Mouse (Mus musculus): ENCODE data around the gene Zscan20. TPM values are rescaled to one million over a fixed set of nuclear protein-coding genes. Genes with fewer than 3 reads are reported as not detected.

Zscan20 gene
- 1.5 and 3.0 TPM in 2 replicates for total RNA-seq (2015)
- 2.9 and 3.3 TPM in 2 replicates for total RNA-seq (2017)

DNA sequence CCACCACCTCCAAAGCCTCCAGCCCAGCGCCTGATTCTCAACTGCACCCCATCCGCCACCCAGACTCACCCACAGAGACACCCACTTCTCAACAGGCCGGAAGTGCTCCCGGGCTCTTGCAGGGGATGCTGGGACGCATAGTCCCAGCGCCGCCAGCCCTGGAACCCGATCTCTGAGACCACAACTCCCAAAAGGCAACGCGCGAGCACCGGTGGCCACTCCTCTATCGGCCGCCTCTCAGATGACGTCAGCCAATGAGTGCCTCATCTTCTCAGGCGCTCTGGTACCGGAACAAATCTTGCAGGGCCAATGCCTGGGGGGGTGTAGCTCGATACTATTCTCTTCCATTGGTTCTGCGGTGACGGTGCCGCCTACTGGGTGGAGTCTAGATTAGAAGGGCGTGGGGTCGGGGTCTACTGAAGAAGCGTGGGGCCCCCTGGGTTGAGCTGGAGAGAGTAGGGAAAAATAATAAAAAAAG is at the start of gene Zscan20:
Gene Zscan20, minus strand, starts transcription at position 174 of the 478 bp plus-strand sequence.
- peak; percentile 97 for ATAC-seq (ENCODE audit: poor library complexity, severe bottlenecking)

DNA sequence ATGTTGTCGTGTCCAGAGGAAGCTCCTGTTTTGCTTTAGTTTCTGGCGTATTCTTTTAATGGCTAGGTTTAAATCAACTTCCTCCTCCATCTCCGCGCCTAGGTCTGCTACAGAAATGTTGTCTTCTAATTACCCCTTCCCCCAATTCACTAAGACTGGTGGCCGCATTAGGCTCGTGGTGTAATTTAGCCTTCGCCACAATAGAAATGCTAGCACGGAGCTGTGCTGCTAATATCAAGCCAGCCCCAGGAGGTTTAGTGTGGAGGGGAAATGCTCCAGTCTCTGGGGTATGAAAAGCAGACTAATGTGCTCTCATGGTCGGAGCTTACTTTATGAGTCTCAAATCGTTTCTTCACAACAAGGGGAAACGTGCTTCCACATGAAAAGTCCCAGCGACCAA is 45.5 kb upstream of the Zscan20 start:
- peak; percentile 20 for ATAC-seq (ENCODE audit: poor library complexity, severe bottlenecking)

DNA sequence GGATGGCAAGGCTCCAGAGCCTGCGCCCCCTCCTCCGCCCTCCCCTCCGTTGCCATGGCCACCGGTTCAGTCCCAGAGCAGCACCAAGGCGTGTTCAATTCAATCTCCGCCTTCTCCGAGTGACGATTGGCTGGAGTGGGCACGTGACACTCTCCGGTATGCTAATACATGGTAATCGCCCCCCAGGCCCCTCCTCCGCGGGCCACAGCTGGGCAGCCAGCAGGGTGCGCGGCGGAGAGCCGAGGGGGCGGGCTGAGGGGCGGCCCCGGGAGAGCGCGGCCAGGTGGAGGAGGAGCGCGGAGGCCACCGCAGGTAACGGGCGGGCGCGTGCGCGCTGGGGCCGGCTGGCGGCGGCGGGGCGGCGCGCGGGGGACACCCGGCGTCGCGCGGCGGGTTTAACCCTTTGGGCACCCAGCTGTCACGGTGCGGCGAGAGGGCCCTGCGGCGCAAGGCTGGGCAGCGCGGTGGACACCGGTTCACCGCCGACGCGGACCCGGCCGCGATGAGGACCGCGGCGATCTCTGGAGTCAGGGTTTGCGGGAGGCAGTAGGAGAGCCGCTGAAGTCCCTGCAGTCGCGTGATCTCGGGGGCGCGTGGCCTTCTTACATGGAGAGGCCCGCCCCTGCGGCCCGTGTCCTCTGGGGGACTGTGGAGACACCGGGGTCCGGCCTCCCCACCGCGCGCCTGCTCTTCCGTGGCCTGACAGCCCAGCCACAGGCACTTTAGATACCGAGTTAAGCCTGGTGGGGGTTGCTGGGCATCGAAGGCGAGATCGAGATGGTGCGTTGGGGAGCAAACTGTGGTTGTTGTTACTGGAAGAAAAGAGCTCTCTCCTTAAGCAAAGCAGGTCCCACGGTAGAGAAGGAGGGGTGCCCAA is 44.8 kb upstream of the Zscan20 start, which contains the start of gene Phc2:
Gene Phc2, plus strand, starts transcription at position 198 of the 877 bp plus-strand sequence.
- peak; percentile 92 for ATAC-seq (ENCODE audit: poor library complexity, severe bottlenecking)

DNA sequence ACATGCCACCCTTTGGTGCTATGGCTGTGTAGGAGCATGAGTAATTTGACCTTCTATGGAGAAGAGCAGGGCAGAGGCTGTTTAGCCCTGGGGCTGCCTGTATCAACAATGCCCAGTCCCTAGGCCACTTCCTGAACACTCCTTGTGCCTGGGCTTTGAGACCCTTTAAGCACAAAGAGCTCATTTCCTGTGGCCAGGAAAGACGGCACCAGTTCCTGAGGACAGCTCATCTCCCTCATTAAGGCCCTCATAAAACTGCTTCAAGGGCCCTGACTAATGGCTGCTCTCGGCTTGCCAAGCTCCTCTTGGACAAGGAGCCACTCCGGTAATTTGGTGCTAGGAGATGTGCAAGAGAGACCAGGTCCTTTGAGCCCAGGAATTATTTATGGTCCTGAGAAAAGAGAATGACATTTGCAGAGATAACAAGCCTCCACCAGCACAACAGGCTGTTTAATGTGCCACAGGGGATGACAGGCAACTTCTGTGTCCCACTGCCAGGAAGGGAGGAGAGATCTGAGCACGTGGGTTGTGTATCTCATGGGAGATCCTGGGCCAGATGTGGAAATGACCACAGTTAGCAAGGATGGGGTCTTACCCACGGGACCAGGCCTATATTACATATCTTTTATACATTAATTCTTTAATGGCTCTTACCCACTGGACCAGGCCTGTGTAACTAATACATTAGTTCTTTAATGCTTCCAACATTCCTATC is 42.8 kb upstream of the Zscan20 start:
- ATAC-seq (ENCODE audit: poor library complexity, severe bottlenecking) = no peak

DNA sequence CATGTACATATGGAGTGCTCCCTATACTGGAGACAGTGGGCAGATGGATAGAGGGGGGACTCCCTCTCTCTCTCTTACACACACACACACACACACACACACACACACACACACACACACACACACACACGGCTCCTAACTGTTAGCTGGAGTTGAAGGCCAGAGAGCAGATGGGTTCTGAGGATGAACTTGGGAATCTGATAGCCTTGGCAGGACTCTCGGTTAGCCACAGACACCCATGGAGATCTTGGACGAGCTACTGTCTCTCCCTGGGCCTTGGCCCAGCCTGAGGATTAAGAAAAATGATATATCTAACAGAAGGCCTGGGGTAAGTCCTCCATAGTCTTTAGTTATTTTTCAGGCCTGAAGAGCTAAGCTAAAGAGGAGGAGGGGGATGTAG is 41.6 kb upstream of the Zscan20 start:
- ATAC-seq (ENCODE audit: poor library complexity, severe bottlenecking) = no peak

DNA sequence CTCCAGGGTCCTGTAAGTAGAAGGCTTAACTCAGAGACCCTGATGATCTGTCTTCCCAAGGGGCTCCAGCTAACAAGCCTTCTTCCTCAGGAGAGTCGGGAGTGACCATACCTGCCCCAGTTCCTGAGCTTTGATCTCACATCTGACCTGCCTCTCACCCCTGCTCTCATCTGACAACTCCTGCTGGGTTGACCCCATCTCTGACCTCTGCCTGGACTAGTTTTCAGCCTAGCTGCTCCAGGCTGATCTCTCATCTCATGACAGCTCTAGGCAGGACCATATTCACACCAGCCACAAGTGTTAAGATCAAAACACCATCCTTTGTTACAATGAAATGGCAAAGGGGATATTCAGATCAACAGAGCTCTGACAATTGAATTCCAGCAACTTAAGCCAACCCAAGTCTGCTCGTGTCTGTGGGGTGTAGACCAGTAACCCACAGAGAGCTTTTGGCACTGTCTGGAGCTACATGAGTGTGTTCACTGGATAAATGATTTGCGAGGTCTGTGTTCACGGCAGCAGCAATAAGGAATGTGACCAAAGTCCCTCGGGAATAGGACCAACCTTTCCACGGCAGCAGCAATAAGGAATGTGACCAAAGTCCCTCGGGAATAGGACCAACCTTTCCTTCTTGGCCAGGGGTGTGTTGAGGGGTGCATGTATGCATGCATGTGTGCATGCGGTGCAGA is 38.8 kb upstream of the Zscan20 start:
- no peak for ATAC-seq (ENCODE audit: poor library complexity, severe bottlenecking)

DNA sequence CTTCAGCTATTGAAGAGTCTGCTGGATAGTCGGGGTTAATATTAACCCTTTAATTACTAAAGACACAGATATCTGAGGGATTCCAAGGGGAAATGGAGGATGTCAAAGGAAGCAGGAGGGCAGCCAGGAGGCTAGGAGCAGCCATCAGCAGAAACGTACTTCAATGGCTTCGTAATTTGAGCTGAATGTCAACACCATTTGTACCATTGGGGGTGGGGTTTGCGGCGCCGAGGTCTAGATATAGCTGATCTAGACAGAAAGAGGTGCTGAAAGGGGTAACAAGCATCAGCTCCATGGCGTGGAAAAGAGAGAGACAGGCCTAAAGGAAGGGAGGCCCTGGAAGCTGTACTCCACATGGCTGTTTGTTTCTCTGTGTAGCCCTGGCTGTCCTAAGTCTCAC is 36.9 kb upstream of the Zscan20 start:
- ATAC-seq (ENCODE audit: poor library complexity, severe bottlenecking) = no peak

DNA sequence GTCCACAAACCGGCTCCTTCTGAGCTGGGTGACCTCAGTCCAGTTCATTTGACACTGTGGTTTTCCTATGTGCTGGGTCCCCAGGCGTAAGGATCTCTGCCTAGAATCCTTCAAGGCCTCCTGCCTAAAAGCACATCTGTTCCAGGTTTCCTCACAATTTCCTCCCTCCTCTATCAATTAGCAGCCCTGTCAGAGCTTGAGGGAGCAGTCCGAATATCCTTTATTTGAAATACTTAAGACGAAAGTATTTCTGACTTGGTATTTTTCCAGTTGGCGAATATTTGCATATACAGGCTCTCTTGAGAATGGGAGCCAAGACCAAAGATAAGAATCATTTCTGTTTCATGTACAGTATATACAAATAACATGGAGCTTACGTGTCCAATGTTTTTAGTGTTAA is 36.0 kb upstream of the Zscan20 start:
- ATAC-seq (ENCODE audit: poor library complexity, severe bottlenecking) = no peak

DNA sequence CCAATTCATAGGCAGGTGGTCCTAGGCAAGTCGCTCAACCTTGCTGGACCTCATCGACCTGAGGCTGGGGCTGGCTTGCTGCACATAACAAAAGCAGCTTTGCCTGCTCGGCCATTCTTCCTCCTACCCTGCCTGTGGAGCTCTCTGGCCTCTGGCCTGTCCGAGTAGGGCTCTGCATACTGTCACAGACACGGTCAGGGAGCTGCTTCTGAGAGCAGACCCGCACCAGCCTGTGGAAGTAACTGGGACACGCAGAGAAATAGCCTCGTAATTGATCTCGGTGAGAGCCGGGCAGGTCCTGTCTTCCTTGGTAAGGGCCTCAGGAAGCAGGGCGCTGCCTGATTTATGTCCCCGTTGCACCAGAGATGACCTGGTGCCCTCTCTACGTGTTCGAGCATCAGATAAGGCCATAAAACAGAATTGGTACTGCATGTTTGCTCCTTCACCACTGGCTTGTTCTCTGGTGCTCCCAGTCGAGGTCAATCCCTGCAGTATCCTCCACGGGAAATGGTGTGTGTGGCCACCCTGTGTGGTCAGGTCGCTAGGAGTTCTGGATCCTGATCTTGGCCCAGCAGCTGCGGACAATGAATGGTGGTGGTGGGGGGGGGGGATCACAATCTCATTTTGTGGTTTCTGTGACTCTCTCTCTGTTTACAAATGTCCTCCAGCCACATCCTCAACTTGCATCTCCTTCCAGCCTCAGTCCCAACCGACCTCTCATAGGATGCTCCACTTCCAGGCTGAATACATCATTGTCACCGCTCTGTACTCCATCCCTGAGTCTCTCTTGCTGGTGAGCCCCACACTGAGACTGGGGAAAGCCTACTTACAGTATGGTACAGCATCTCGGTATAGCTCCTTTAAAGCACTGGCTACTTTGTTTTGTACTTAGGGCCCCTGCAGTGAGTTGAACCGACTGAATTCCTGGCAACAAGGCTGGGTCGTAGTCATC is 32.1 kb upstream of the Zscan20 start:
- no peak for ATAC-seq (ENCODE audit: poor library complexity, severe bottlenecking)

DNA sequence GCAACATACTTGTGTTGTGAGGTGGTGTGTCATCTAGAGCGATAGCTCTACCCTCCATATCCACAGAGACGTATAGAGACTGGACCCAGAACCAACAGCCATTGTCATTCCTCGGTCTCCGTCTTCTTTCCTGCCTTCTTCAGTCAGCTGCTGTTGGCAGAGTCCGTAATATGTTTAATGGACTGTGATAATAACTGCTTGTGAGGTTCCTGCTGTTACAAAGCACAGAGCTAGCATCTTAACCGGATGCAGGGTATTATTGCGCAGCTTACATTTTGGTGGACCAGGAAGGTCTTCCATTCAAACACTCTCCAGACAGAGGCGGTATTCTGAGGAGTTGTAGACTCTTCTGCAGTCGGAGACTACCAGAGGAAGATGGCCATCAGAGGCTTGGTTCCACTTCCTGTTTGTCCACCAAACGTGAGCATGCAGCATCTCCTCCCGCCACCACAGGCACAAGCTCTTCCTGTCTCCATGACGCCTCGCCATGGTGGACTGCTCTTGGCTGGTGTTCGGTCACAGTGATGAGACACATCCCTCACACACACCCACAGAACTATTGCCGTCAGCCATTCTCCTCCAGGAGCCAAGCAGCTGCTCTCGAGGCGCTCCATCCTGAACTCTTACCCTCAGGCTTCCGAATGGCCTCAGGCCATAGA is 28.5 kb upstream of the Zscan20 start:
- peak; percentile 68 for ATAC-seq (ENCODE audit: poor library complexity, severe bottlenecking)

DNA sequence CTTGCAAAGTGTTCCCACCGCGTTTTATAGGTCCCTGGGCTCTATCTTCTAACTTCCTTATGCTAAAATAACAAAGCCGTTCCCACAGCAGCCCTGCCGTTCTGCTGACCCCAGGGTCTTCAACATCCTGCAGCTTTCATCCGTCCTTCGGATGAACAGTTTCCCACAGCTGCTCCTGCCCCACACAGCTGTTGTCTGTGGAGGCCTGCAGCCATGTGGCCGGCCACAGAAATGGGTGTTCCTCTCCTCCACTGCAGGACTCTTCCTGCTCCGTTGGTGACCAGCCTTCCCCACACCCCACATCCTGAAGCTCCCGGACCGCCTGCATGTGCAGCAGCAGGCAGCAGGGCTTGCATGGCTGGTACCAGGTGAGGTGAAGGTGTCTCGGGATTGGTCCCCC is 27.4 kb upstream of the Zscan20 start:
- ATAC-seq (ENCODE audit: poor library complexity, severe bottlenecking) = peak; percentile 41

DNA sequence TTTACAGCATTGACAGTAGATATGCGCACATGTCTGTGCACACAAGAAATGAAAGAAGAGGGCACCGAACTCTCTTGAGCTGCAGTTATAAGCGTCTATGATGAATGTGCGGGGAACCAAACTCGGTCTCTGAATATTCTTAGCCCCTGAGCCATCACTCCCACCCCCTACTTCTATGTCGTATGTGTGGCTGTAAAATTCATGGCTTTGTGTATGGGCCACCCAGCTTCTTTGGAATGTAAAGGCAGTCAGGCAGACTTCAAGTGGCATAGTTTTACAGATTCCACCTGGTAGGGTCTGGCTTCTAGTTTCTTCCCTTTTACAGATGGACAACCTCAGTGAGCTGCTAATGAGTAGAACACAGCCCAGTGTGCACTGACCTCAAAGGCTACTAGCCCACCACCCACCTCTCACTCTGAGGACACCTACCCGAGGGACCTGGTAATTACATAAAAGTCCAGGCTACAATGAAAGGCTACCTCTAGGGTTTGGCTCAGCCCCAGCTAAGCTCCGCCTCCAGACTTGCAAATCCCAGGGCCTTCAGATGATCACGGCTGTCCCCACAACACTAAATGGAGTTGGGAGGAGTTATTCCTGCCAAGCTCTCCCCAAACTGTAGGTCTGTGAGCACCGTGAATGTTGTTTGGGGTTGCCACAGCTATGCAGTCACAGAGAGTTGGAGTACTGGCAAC is 26.1 kb upstream of the Zscan20 start:
- ATAC-seq (ENCODE audit: poor library complexity, severe bottlenecking) = no peak

DNA sequence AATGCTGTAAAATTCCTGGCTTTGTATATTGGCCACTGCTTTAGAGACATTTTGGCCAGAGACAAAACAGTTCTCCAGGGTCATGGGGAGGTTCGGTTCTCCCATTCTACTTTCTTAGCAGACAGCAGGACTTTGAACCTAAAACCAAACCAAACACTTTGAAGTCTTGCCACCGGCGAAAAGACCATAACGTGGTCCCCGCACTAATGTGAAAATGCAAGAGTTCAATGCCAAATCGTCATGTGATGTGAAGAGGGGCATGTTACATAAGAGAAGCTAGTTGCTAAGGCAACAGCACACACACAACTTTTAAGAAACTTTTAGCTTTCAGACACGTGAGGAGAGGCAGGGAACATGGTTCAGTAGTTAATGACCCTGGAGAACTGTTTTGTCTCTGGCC is 25.6 kb upstream of the Zscan20 start:
- no peak for ATAC-seq (ENCODE audit: poor library complexity, severe bottlenecking)

DNA sequence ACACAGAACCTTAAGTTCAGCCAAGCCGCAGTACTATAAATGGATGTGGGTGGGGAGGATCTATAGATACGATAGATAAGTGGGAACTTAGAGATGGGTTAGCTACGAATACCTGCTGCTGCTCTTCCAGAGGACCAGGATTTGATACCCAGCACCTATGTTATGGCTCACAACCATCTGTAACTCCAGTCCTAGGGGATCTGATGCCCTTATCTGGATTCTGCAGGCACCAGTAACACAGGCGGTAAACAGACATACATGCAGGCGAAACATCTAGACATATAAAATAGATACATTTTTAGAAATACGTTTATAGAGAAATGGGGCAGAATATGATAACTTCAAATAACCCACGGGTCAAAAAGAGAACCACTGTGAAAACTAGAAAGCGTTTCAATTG is 11.2 kb upstream of the Zscan20 start:
- no peak for ATAC-seq (ENCODE audit: poor library complexity, severe bottlenecking)

DNA sequence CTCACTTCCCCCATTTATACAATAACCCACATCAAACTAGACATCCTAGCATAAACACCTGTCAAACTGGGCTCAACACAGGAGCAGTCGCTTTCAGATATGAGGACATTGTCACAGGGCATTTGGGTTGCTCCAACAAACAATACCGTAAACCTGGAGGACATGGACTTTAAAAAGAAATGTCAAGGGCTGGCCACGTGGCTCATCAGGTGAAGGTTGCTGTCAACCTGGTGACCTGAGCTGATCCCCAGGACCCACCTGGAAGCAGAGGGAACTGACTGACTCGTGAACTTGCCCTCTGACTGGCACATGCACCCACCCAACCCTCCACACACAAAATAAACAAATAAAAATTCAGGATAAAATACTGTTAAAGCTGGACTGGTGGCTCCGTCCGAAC is 10.7 kb upstream of the Zscan20 start:
- ATAC-seq (ENCODE audit: poor library complexity, severe bottlenecking) = no peak

DNA sequence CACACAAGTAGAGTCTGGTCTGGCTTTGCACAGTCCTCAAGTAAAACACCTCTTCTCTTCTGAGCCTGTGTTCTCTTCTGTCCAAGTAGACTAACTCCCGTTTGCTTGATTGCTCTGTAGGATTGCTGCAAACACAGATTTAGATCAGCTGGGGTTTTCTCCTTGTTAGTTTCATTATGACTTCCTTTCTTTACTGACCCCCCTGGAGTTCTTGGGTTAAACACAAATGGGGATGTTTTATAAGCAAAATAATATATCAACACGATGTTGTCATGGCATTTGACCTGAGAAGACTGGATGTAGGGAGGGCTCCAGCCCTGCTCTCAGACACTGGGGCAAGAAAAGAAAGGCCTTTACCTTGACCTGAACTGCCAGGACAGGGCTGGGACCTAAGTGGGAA is 9.1 kb upstream of the Zscan20 start:
- 0 out of 2 replicates have a peak, but pooled peaks have one; percentile 5 for ATAC-seq (ENCODE audit: poor library complexity, severe bottlenecking)

DNA sequence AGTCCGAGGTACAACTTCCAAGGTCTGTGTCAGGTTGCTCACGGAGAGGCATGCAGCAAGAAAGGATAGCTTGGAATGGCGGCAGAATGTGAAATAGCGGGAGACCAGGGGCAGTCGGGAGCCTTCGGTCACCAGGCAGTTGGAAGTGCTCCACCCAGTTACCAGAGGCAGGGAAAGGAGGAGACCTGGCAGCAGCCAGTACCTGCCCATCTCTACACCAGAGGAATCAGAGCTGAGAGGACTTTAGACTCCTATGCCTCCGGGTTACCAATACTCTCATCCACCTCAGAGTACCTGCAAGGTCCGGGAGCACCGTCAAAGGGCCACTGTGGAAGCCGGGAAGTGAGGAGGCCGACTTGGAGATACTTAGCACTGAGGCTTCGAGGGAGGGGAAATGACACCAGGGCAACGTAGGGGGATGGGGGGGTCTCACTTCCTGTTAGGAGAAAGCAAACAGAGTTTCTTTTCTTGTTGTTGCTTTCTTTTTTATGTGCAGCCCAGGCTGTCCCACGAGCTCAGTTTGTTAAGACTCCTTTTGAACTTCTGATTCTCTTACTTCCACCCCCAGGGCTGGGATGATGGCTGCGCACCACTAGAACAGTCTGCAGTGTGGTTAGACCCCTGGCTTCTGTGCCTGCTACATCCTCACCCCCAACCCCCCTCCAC is 8.5 kb upstream of the Zscan20 start, which contains the start of gene Tlr12:
Gene Tlr12, minus strand, starts transcription at position 374 of the 666 bp plus-strand sequence.
- peak; percentile 22; the same call in 1 of the 2 replicates for ATAC-seq (ENCODE audit: poor library complexity, severe bottlenecking)

All from megakaryocyte, adult 5-6 weeks (primary cell).